Mouse (Mus musculus) monocyte, adult 5-6 weeks (primary cell): ENCODE measurements around the gene Frat1. TPM values are rescaled to one million over a fixed set of nuclear protein-coding genes. Genes with fewer than 3 reads are reported as not detected.
"Not testable (repeated sequence)": the region's sequence is repeated elsewhere in the genome, so short reads cannot be mapped to it uniquely, and the experiment has no call there.

ENCODE experiments used
- ATAC-seq: fragments of 153-309, 156-312 bp; replicated peaks from 2 replicates; pipeline ENCODE4 v1.8.0; 2017; ENCODE audit warnings: mild to moderate bottlenecking; ENCODE audit not compliant: low TSS enrichment, insufficient number of reproducible peaks, severe bottlenecking, poor library complexity, low FRiP score
- total RNA-seq: library from RNA; stranded (forward); fragments of 200-1000, 200-491, 200-594 nt; gene quantifications from 3 replicates; pipeline ENCODE4 v1.2.3, GENCODE M21; 2017

Frat1 gene
- total RNA-seq, 1 experiment from 2014 or later, result 21.9 TPM

- no peak for ATAC-seq
These were observed 36.9 kb downstream of the Frat1 start for GRCm38 (mm10) chr19:41866707-41867106.

GRCm38 (mm10) chr19:41869296-41869695 is 39.5 kb downstream of the Frat1 start:
- no peak for ATAC-seq

- not testable (repeated sequence) for ATAC-seq
These were observed 40.2 kb downstream of the Frat1 start for GRCm38 (mm10) chr19:41869946-41870345.

GRCm38 (mm10) chr19:41872285-41872684 is 42.5 kb downstream of the Frat1 start:
- ATAC-seq, result no peak

- ATAC-seq, result no peak
These were observed 44.6 kb downstream of the Frat1 start for GRCm38 (mm10) chr19:41874356-41874755.

- no peak for ATAC-seq
These were observed 52.1 kb downstream of the Frat1 start for GRCm38 (mm10) chr19:41881842-41882241.

Other genes with a start within 250 kb of the Frat1 start
- gene Gm340, start 247.6 kb upstream of the Frat1 start, total RNA-seq, result 19.7 to 34.5 TPM (median 19.9 TPM) in 3 replicates
- gene Slit1, start 86.3 kb upstream of the Frat1 start, total RNA-seq, result not detected in 3 replicates
- 1.1 to 2.3 TPM (median 1.9 TPM) in 3 replicates for gene Arhgap19, start 27.9 kb upstream of the Frat1 start, total RNA-seq
- 14.4 to 39.3 TPM (median 21.5 TPM) in 3 replicates for gene Frat2, start 18.2 kb downstream of the Frat1 start, total RNA-seq
- 5.1 to 7.7 TPM (median 7.6 TPM) in 3 replicates for gene Rrp12, start 66.2 kb downstream of the Frat1 start, total RNA-seq
- 117 to 136 TPM (median 120 TPM) in 3 replicates for gene Pgam1, start 82.0 kb downstream of the Frat1 start, total RNA-seq
- gene Exosc1, start 103.5 kb downstream of the Frat1 start, total RNA-seq, result 28.8 to 32.4 TPM (median 31.4 TPM) in 3 replicates
- gene Zdhhc16, start 103.5 kb downstream of the Frat1 start, total RNA-seq, result 15.5 to 26.4 TPM (median 23.1 TPM) in 3 replicates
- 18.6 to 55.2 TPM (median 41.6 TPM) in 3 replicates for gene Mms19, start 151.2 kb downstream of the Frat1 start, total RNA-seq
- 8.2 to 10.9 TPM (median 10.0 TPM) in 3 replicates for gene Ubtd1, start 151.8 kb downstream of the Frat1 start, total RNA-seq
- gene Ankrd2, start 206.0 kb downstream of the Frat1 start, total RNA-seq, result not detected in 3 replicates
- gene Hoga1, start 215.6 kb downstream of the Frat1 start, total RNA-seq, result not detected in 3 replicates
- gene 4933411K16Rik, start 222.3 kb downstream of the Frat1 start, total RNA-seq, result 0.43 to 0.67 TPM in 2 of 3 replicates, not detected in the other